Mouse (Mus musculus) heart, adult 18-20 months (tissue): ENCODE data around the gene Ptbp2. TPM values are rescaled to one million over a fixed set of nuclear protein-coding genes. Genes with fewer than 3 reads are reported as not detected.

Experiments used
- DNase-seq, 2 experiments: peaks; one replicate each; pipeline ENCODE4 v3.0.0; 2021 to 2022; ENCODE audit warnings: mixed read lengths in 1 of 2
- microRNA-seq, 2 experiments: library from miRNA; unstranded; fragments of <30 nt; microRNA quantifications; one replicate each; pipeline ENCODE4 v1.2.0; 2022
- total RNA-seq, 2 experiments: library from RNA; stranded (reverse); gene quantifications; 2 replicates each; pipeline ENCODE4 v1.2.3; 2021

The Ptbp2 gene
- total RNA-seq, 2 experiments from 2014 or later = 18.9 to 19.9 TPM

DNA sequence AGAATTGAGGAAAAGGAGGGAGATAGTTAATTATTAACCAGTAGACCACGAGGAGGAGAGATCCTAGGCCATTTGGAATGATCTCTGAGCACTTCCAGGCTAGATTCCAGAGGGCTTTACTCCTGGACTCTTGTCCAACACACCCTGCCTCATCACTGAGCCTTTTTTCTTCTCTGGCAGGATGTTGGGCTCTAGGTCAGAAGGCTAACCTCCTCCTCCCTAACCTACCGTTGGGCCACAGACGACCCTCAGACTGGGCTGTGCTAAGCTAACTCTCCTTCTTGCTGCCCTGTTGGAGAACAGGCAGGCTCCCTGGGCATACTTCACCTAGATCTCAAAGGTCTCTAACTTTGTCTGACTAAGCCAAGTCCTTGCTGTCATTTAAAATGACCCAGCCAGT lies 82.8 kb downstream of the Ptbp2 start:
- no peak for DNase-seq

DNA sequence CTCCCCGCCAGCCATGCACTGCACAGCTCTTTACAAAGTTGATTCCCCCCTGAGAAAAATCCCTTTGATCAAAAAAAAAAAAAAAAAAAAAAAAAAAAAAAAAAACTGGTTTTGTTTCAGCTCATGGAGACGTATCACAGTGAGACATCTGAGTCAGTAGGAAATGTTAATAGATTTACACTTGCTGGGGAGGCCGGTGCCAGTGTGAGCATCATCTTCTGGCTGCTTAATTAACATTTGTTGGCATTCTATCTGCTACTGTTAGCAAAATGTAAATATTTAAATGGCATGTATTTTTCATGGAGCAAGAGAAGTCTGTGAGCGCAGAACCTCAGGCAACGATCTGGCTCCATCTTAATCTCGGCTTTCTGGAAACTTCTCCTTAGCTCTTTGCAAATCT lies 99.5 kb downstream of the Ptbp2 start:
- no peak for DNase-seq

Small RNA genes within 50 kb of the gene (microRNA-seq; reads per million reads assigned to microRNA genes)
- 0 reads per million in 2 experiments for gene Gm24744
